Mouse (Mus musculus) CH12.LX (cell line): ENCODE data around the gene Mipep. TPM values are rescaled to one million over a fixed set of nuclear protein-coding genes. Genes with fewer than 3 reads are reported as not detected.

Source experiments
- DNase-seq: peaks from one replicate; pipeline ENCODE4 v3.0.0-alpha.2; 2013; ENCODE audit errors: extremely low read depth
- H3K27ac ChIP-seq: 2 replicates; pipeline ENCODE4 v1.5.1; 2012; ENCODE audit warnings: low read depth, mild to moderate bottlenecking, control low read depth, moderate library complexity; ENCODE audit not compliant: insufficient read depth
- H3K27me3 ChIP-seq: replicated peaks from 2 replicates; pipeline ENCODE3; 2012; ENCODE audit warnings: inconsistent platforms
- H3K36me3 ChIP-seq, 2 experiments: replicated peaks in 1 of 2; 2 replicates each; pipeline versions ENCODE3 to v1.6.1; 2012; ENCODE audit warnings: inconsistent platforms in 1 of 2, low read length in 1 of 2, mild to moderate bottlenecking in 1 of 2, mixed read lengths in 1 of 2, moderate library complexity in 1 of 2; ENCODE audit not compliant: control insufficient read depth in 1 of 2, insufficient read depth in 1 of 2
- H3K4me1 ChIP-seq, 2 experiments: 2 replicates each; pipeline ENCODE4 v1.6.1; 2012; ENCODE audit warnings: inconsistent platforms in 1 of 2, moderate library complexity in 1 of 2; ENCODE audit not compliant: insufficient read depth in 2 of 2, control insufficient read depth in 1 of 2
- H3K4me2 ChIP-seq: 2 replicates; pipeline ENCODE4 v1.6.1; 2012; ENCODE audit warnings: low read depth, mild to moderate bottlenecking, control low read depth; ENCODE audit not compliant: poor library complexity, insufficient read depth, severe bottlenecking
- H3K4me3 ChIP-seq, 3 experiments: fragments of 150-350 bp in 1 of 3; sonication (generic) in 1 of 3; replicated peaks in 1 of 3; 2 replicates each; pipeline versions ENCODE3 to v1.5.1; 2011 to 2012; ENCODE audit warnings: low read depth in 2 of 3, low read length in 2 of 3, mild to moderate bottlenecking in 2 of 3, moderate library complexity in 2 of 3, control low read depth in 1 of 3, improper control_type of control experiment in 1 of 3, inconsistent platforms in 1 of 3, mixed read lengths in 1 of 3; ENCODE audit not compliant: poor library complexity in 1 of 3
- H3K79me2 ChIP-seq: replicated peaks from 2 replicates; pipeline ENCODE4 v1.6.1; 2012; ENCODE audit warnings: mild to moderate bottlenecking, moderate library complexity; ENCODE audit not compliant: control insufficient read depth, poor library complexity, insufficient read depth, severe bottlenecking; ENCODE audit errors: extremely low read depth
- H3K9ac ChIP-seq: 2 replicates; pipeline ENCODE4 v1.6.1; 2012; ENCODE audit warnings: low read depth, mild to moderate bottlenecking, control low read depth, moderate library complexity; ENCODE audit not compliant: insufficient read depth
- H3K9me3 ChIP-seq: replicated peaks from 2 replicates; pipeline ENCODE3; 2012; ENCODE audit warnings: low read length, inconsistent platforms, mixed read lengths
- BHLHE40 ChIP-seq: IDR thresholded peaks from 2 replicates; pipeline ENCODE4 v1.6.1; 2011; ENCODE audit warnings: mild to moderate bottlenecking, low read depth, low read length, improper control_type of control experiment
- CHD1 ChIP-seq: IDR thresholded peaks from 2 replicates; pipeline ENCODE4 v1.6.1; 2012; ENCODE audit warnings: low read depth, low read length, improper control_type of control experiment, inconsistent platforms
- GABPA ChIP-seq: IDR thresholded peaks from 2 replicates; pipeline ENCODE4 v1.6.1; 2012; ENCODE audit warnings: low read depth, low read length, improper control_type of control experiment, inconsistent platforms; ENCODE audit not compliant: insufficient replicate concordance
- KAT2A ChIP-seq: IDR thresholded peaks from 2 replicates; pipeline ENCODE4 v1.6.1; 2012; ENCODE audit warnings: low read length, improper control_type of control experiment, inconsistent platforms; ENCODE audit not compliant: insufficient replicate concordance
- NELFE ChIP-seq: IDR thresholded peaks from 2 replicates; pipeline ENCODE4 v1.6.1; 2011; ENCODE audit warnings: low read depth, low read length, improper control_type of control experiment
- POLR2A ChIP-seq: IDR thresholded peaks from 2 replicates; pipeline ENCODE4 v1.6.1; 2011; ENCODE audit warnings: low read depth, mild to moderate bottlenecking, improper control_type of control experiment, low read length
- RAD21 ChIP-seq: IDR thresholded peaks from 2 replicates; pipeline ENCODE4 v1.6.1; 2011; ENCODE audit warnings: low read depth, mild to moderate bottlenecking, low read length, improper control_type of control experiment, moderate library complexity
- RCOR1 ChIP-seq: conservative IDR thresholded peaks from 2 replicates; pipeline ENCODE4 v1.6.1; 2012; ENCODE audit warnings: low read depth, mild to moderate bottlenecking, inconsistent platforms, low read length, improper control_type of control experiment
- TCF12 ChIP-seq: IDR thresholded peaks from 2 replicates; pipeline ENCODE4 v1.6.1; 2014; ENCODE audit warnings: low read depth, mild to moderate bottlenecking, inconsistent platforms, low read length, improper control_type of control experiment
- ZKSCAN1 ChIP-seq: IDR thresholded peaks from 2 replicates; pipeline ENCODE4 v1.6.1; 2012; ENCODE audit warnings: low read depth, inconsistent platforms, low read length, improper control_type of control experiment, borderline replicate concordance
- ZMIZ1 ChIP-seq: IDR thresholded peaks from 2 replicates; pipeline ENCODE4 v1.6.1; 2012; ENCODE audit warnings: low read depth, mild to moderate bottlenecking, inconsistent platforms, low read length, improper control_type of control experiment
- dilution Hi-C: fragments of 300-500 bp; cut with MboI; formaldehyde crosslinking; loops from 2 replicates; pipeline ENCODE4 v1.14.3; 2020; ENCODE audit warnings: low sequenced_read_pairs; ENCODE audit not compliant: extremely low pct_unique_long_range_greater_than_20kb, extremely low pct_ligation_motif_present
- in situ Hi-C: fragments of 300-500 bp; cut with MboI; formaldehyde crosslinking; loops from 3 replicates; pipeline ENCODE4 v1.14.3; 2019; ENCODE audit warnings: low sequenced_read_pairs, low pct_ligation_motif_present, low pct_unique_long_range_greater_than_20kb, mixed read lengths
- polyA plus RNA-seq: library from polyadenylated mRNA; unstranded; fragments of >175 nt; gene quantifications from 2 replicates; pipeline ENCODE4 v1.2.1, GENCODE M21; 2012; ENCODE audit warnings: low read depth; ENCODE audit not compliant: insufficient read length
- total RNA-seq, 2 experiments: library from RNA; depleted of rRNA; stranded (reverse); fragments of 300-350 nt in 1 of 2; fragments of >200 nt in 1 of 2; gene quantifications; 2 replicates each; pipeline ENCODE4 v1.2.3; 2012 to 2014

Mipep gene
- total and polyA plus RNA-seq, 3 experiments: 33.1 to 37.2 (median 36.6) TPM

DNA sequence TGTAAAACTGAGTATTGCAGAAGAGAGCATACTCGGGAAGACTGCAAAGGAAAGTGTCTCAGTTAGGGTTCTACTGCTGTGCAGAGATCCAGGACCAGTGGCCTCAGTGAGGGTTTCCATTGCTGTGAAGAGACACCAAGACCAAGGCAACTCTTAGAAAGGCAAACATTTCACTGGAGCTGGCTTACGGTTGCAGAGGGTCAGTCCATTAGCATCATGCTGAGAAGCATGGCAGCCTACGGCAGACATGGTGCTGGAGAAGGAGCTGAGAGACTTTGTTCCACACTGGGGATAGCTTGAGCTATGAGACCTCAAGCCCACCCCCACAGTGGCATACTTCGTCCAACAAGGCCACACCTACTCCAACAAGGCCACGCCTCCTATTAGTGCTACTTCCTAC lies 67.3 kb downstream of the Mipep start:
- Histone ChIP-seq H3K27me3 (no peaks in the 10 kb centered on the region), H3K9ac (no peak overlapping the region), H3K9me3 (no peaks in the 10 kb centered on the region), H3K4me2 (no peak overlapping the region), H3K4me1 (no peaks in the 10 kb centered on the region), H3K4me3 (no peak overlapping the region), H3K36me3 (peaks cover 62 to 88% of the 10 kb centered on the region in 2 experiments), H3K79me2 (no peaks in the 10 kb centered on the region), H3K27ac (no peak overlapping the region)
- TF ChIP-seq TCF12: no peak
- dilution Hi-C loops (no loop called here), in situ Hi-C loops (no loop called here)
- no peak for DNase-seq

DNA sequence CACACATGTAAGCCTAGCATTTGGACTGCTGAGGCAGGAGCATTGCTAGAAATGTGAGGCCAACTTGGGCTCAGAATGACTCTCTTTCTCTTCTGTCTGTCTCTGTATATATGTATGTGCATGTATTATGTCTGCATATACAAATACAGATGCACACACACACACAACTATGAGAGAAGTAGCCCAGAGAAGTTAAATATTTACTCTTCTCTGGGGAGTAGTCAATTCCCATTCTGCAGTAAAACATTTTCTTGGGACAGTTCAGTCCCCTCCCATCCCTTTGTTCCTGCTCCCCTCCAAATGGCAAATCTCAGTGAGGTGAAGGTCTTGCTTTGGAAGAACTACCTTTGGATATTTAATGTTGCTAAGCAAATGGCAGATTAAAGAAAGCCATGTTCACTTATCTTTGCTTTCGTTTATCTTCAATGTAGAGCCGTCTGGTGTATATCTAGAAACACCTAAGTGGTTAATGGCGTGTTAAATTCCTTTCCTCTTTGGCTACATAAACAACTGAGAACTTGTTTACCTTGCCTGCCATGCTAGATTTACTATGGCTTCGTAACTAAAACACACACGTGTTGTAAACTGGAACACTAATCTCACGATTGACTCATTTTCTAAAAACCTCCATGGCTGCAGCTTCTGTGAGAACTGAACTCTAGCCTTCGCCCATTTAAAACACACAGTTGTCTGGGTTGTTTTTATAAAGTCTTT lies 72.0 kb downstream of the Mipep start:
- H3K4me2 ChIP-seq: no peak overlapping the region
- no peak overlapping the region for H3K9ac ChIP-seq
- H3K27ac ChIP-seq: no peak overlapping the region
- in situ Hi-C loops (no loop called here), dilution Hi-C loops (no loop called here)
- no peak overlapping the region for H3K4me3 ChIP-seq
- H3K79me2 ChIP-seq: no peaks in the 10 kb centered on the region
- H3K36me3 ChIP-seq: peaks cover 31 to 81% of the 10 kb centered on the region in 2 experiments
- no peaks in the 10 kb centered on the region for H3K27me3 ChIP-seq
- DNase-seq: no peak
- no peak for TF ChIP-seq GABPA
- no peak for TF ChIP-seq CHD1
- no peak for TF ChIP-seq KAT2A
- no peak for TF ChIP-seq RAD21
- TF ChIP-seq ZMIZ1: no peak
- TF ChIP-seq RCOR1: no peak
- TF ChIP-seq ZKSCAN1: no peak
- H3K9me3 ChIP-seq: no peaks in the 10 kb centered on the region
- H3K4me1 ChIP-seq: no peaks in the 10 kb centered on the region

DNA sequence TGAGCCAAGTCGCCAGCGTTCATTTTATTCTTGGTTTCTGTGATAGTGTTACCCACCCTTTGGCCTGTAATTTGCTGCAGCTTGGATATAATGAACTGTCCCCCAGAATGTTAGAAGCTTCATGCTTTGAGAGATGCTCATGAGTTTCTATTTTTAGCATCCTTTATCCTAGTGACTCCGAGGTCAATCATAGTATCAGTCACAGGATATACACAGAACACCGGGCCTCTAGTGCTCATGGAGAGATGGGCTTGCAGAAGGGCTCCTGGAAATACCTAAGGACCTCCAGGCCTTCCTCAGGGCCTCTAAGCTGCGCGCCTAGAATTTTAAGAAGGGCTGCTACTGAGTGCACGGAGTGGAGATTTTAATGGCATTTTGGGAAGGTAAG lies 72.5 kb downstream of the Mipep start:
- Histone ChIP-seq H3K36me3 (peaks cover 25 to 78% of the 10 kb centered on the region in 2 experiments), H3K4me3 (no peak overlapping the region), H3K27me3 (no peaks in the 10 kb centered on the region), H3K79me2 (no peaks in the 10 kb centered on the region), H3K9me3 (no peaks in the 10 kb centered on the region), H3K4me1 (no peaks in the 10 kb centered on the region), H3K9ac (no peak overlapping the region), H3K27ac (no peak overlapping the region), H3K4me2 (no peak overlapping the region)
- dilution Hi-C loops: no loop called here
- in situ Hi-C loops: no loop called here
- DNase-seq: no peak
- no peak for TF ChIP-seq BHLHE40
- TF ChIP-seq NELFE: no peak
- TF ChIP-seq POLR2A: no peak
